Mouse (Mus musculus) heart, postnatal 25 days (tissue): Measurements from ENCODE around the gene Cep152. TPM values are rescaled to one million over a fixed set of nuclear protein-coding genes. Genes with fewer than 3 reads are reported as not detected.

Experiments used
- total RNA-seq, 2 experiments: library from RNA; stranded (reverse); gene quantifications; 2 replicates each; pipeline ENCODE4 v1.2.3; 2021

Gene Cep152
- total RNA-seq, 2 experiments from 2014 or later = 1.4 to 1.8 TPM

Other genes starting within 250 kb of the Cep152 start
- gene Gm9913, start 120.0 kb downstream of the Cep152 start, total RNA-seq = under 1 TPM; 0.08 to 0.42 TPM
- gene Fbn1, start 117.1 kb downstream of the Cep152 start, total RNA-seq = 10 to 100 TPM; 74.5 to 83.0 TPM
- gene Eid1, start 48.0 kb upstream of the Cep152 start, total RNA-seq = 10 to 100 TPM; 51.3 to 55.2 TPM
- gene Shc4, start 99.0 kb upstream of the Cep152 start, total RNA-seq = under 1 TPM; 0.42 to 0.49 TPM
- gene Secisbp2l, start 157.8 kb upstream of the Cep152 start, total RNA-seq = 10 to 100 TPM; 26.3 to 28.6 TPM
- gene Galk2, start 234.0 kb upstream of the Cep152 start, total RNA-seq = 10 to 100 TPM; 10.1 to 10.9 TPM
- 10 to 100 TPM; 86.9 to 87.0 TPM for gene Cops2, start 234.0 kb upstream of the Cep152 start, total RNA-seq